Mouse (Mus musculus) C2C12 (cell line): ENCODE data around the gene Ccn1. TPM values are rescaled to one million over a fixed set of nuclear protein-coding genes. Genes with fewer than 3 reads are reported as not detected.

Experiments
- H3K27me3 ChIP-seq: one replicate; pipeline ENCODE4 v1.6.1; 2011; ENCODE audit not compliant: control insufficient read depth, insufficient read depth, insufficient read length
- H3K36me3 ChIP-seq: one replicate; pipeline ENCODE4 v1.6.1; 2011; ENCODE audit not compliant: control insufficient read depth, insufficient read depth
- H3K4me3 ChIP-seq: one replicate; pipeline ENCODE4 v1.5.1; 2011; ENCODE audit warnings: mild to moderate bottlenecking, control low read depth; ENCODE audit not compliant: poor library complexity, insufficient read depth, severe bottlenecking
- H3K79me2 ChIP-seq: one replicate; pipeline ENCODE4 v1.6.1; 2011; ENCODE audit not compliant: control insufficient read depth, insufficient read depth
- H3K79me3 ChIP-seq: one replicate; pipeline ENCODE4 v1.6.1; 2011; ENCODE audit warnings: low read depth, control low read depth
- H3ac ChIP-seq: one replicate; pipeline ENCODE3; 2011; ENCODE audit warnings: low read depth; ENCODE audit not compliant: control insufficient read depth, insufficient read length
- CEBPB ChIP-seq: IDR thresholded peaks from one replicate; pipeline ENCODE4 v1.6.1; 2011; ENCODE audit warnings: low read depth, mild to moderate bottlenecking, control low read depth, moderate library complexity
- CTCF ChIP-seq: IDR thresholded peaks from one replicate; pipeline ENCODE4 v1.5.1; 2011; ENCODE audit not compliant: control insufficient read depth, insufficient read depth, insufficient read length
- FOSL1 ChIP-seq: IDR thresholded peaks from one replicate; pipeline ENCODE4 v1.8.0; 2011; ENCODE audit warnings: mild to moderate bottlenecking, low read length; ENCODE audit not compliant: poor library complexity, insufficient read depth, severe bottlenecking
- MAX ChIP-seq: IDR thresholded peaks from one replicate; pipeline ENCODE4 v1.6.1; 2011; ENCODE audit warnings: mild to moderate bottlenecking, control low read depth
- MYOD1 ChIP-seq: IDR thresholded peaks from one replicate; pipeline ENCODE4 v1.6.1; 2011; ENCODE audit warnings: low read depth; ENCODE audit not compliant: control insufficient read depth, insufficient read length
- MYOG ChIP-seq: IDR thresholded peaks from one replicate; pipeline ENCODE4 v1.6.1; 2011; ENCODE audit not compliant: control insufficient read depth, insufficient read length; ENCODE audit errors: extremely low read depth
- USF1 ChIP-seq: IDR thresholded peaks from one replicate; pipeline ENCODE4 v1.6.1; 2011; ENCODE audit warnings: low read depth, mild to moderate bottlenecking, control low read depth, moderate library complexity
- long read RNA-seq, 2 experiments: library from polyadenylated mRNA; unstranded; transcript quantifications; one replicate each; pipeline ENCODE4 v2.0.0; 2019 to 2020
- polyA plus RNA-seq: library from polyadenylated mRNA; unstranded; fragments of >200 nt; fragmentation: generic; extraction: Trizol; gene quantifications from one replicate; pipeline ENCODE4 v1.2.1, GENCODE M21; 2012; ENCODE audit warnings: missing spikeins

Ccn1 gene
- polyA plus RNA-seq = 280 TPM
- long read RNA-seq, experiment 1, transcript Ccn1-201 (5 exons, 2,019 nt) = major isoform, 215 of 265 reads
- long read RNA-seq, experiment 1, partial matches to known transcripts = 29 of 265 reads
- long read RNA-seq, experiment 1, other reads (novel, unspliced or antisense) = 21 of 265 reads
- long read RNA-seq, experiment 2, transcript Ccn1-201 (5 exons, 2,019 nt) = major isoform, 1,898 of 1,980 reads
- long read RNA-seq, experiment 2, partial matches to known transcripts = 23 of 1,980 reads
- long read RNA-seq, experiment 2, other reads (novel, unspliced or antisense) = 59 of 1,980 reads

DNA sequence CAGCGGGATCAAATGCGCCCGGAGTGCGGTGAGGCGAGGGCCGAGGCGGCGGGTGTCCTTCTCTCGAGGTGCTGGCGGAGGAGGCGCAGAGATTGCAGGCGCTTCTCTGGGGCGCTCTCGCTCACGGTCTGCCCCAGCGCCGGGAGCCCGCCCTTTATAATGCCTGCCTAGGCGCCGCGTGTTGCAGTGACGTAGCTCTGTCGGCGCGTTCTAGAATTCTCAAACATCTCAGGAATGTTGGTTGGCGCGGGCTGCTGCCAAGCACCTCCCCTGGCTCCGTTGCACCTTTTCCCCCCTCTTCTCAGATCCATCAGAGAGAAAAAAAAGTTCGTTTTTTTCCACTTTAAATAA lies at the start of gene Ccn1:
Gene Ccn1 (minus strand): TSS at position 130 of the 351 bp plus-strand sequence.
- Histone ChIP-seq H3K36me3 (peaks cover 35% of the 10 kb centered on the region), H3K79me3 (peaks cover 41% of the 10 kb centered on the region), H3K79me2 (peaks cover 76% of the 10 kb centered on the region), H3K4me3 (peak within 1 kb of the TSS; percentile 97), H3ac (peak within 1 kb of the TSS; percentile 68), H3K27me3 (no peaks in the 10 kb centered on the region)
- TF ChIP-seq MAX = peak; percentile 76
- TF ChIP-seq CTCF = no peak
- no peak for TF ChIP-seq CEBPB
- no peak for TF ChIP-seq MYOG
- peak; percentile 22 for TF ChIP-seq USF1
- TF ChIP-seq FOSL1 = no peak
- no peak for TF ChIP-seq MYOD1

DNA sequence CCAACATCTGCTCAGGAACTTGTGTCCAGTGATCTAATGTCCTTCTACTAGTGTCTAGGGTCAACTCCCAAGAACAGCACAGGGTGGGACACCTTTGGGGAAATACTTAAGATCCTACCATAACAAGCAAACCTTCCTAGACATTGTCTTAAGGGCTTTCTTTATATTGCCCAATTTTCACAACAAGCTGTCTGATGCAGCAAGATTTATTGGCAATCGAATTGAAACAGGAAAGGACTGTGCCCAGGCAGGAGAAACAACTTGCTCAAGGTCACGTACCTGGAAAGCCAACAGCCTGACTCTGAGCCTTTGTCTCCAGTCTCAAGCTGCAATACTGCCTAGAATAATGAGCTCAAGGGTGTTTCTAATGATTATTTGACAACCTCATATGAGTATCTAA lies 43.6 kb upstream of the Ccn1 start:
- Histone ChIP-seq H3K4me3 (no peak overlapping the region), H3K27me3 (no peaks in the 10 kb centered on the region), H3K79me3 (no peaks in the 10 kb centered on the region), H3K36me3 (no peaks in the 10 kb centered on the region), H3ac (no peak overlapping the region), H3K79me2 (no peaks in the 10 kb centered on the region)
- TF ChIP-seq MYOD1 = no peak
- no peak for TF ChIP-seq USF1
- no peak for TF ChIP-seq MAX
- TF ChIP-seq MYOG = no peak
- TF ChIP-seq CTCF = no peak
- TF ChIP-seq FOSL1 = no peak

DNA sequence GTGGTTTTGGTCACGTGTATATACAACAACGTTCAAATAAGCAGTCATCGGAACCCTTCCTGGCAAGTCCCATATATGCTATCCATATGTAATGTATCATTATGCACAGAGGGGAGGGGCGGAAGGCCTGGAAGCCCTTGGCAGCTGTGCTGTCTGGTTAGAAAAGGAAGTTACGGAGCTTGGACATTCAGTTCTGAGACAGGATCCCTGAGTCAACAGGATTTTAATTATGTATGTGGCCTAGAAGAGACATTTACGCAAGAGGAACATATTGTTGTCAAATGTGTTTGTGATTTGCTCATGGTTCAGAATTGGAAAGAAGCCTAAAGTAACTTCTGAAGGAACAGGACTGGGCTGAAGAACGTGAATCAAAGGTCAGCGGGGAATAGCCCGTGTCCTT lies 42.3 kb upstream of the Ccn1 start:
- Histone ChIP-seq H3K79me3 (no peaks in the 10 kb centered on the region), H3K36me3 (no peaks in the 10 kb centered on the region), H3ac (no peak overlapping the region), H3K27me3 (no peaks in the 10 kb centered on the region), H3K4me3 (no peak overlapping the region), H3K79me2 (no peaks in the 10 kb centered on the region)
- TF ChIP-seq MAX = no peak
- TF ChIP-seq MYOD1 = no peak
- no peak for TF ChIP-seq FOSL1
- TF ChIP-seq MYOG = no peak

DNA sequence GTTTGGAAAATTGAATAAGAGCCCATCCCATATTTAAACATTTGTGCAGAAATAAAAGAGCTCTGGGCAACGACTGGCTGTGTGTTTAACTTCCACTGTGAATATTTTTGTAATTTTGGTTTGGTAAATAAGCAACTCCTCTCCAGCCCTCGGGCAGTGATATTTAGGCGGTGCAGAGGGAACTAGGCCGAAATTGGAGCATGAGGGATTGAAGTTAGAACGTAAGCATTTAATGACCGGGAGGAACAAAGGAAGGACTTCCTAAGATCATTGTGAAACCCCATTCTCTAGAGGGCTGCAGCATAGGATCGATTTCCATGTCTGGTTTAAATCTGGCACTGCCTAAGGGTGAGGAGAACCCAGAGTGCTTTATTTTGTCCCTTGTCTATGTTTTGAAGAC lies 41.6 kb upstream of the Ccn1 start:
- TF ChIP-seq CEBPB = no peak
- no peak for TF ChIP-seq USF1
- no peak for TF ChIP-seq MYOG
- no peak for TF ChIP-seq CTCF
- no peak for TF ChIP-seq MYOD1
- TF ChIP-seq FOSL1 = no peak
- no peak for TF ChIP-seq MAX
- H3K79me2 ChIP-seq = no peaks in the 10 kb centered on the region
- no peak overlapping the region for H3ac ChIP-seq
- H3K4me3 ChIP-seq = no peak overlapping the region
- H3K27me3 ChIP-seq = no peaks in the 10 kb centered on the region
- no peaks in the 10 kb centered on the region for H3K36me3 ChIP-seq
- H3K79me3 ChIP-seq = no peaks in the 10 kb centered on the region

DNA sequence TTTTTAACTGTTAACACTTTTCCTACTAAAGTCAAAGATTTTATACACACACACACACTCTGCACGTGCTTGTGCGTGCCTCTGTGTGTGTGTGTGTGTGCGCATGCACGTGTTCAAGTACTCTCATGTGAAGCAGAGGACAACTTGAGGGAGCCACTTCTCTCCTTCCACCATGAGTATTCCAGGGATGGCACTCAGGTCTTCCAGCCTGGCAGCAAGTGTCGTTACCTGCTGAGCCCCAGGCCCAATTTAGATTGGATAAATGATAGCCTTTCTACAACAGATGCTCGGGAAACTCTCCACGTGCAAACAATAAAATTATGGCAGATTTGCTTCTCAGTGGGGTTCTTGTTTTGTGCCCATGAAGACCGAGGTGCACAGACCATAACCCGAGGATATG lies 39.5 kb upstream of the Ccn1 start:
- Histone ChIP-seq H3K36me3 (no peaks in the 10 kb centered on the region), H3ac (no peak overlapping the region), H3K4me3 (no peak overlapping the region), H3K79me3 (no peaks in the 10 kb centered on the region), H3K79me2 (no peaks in the 10 kb centered on the region), H3K27me3 (no peaks in the 10 kb centered on the region)
- no peak for TF ChIP-seq MYOD1
- TF ChIP-seq USF1 = no peak
- no peak for TF ChIP-seq CEBPB
- TF ChIP-seq MYOG = no peak
- TF ChIP-seq CTCF = no peak
- no peak for TF ChIP-seq MAX
- no peak for TF ChIP-seq FOSL1

DNA sequence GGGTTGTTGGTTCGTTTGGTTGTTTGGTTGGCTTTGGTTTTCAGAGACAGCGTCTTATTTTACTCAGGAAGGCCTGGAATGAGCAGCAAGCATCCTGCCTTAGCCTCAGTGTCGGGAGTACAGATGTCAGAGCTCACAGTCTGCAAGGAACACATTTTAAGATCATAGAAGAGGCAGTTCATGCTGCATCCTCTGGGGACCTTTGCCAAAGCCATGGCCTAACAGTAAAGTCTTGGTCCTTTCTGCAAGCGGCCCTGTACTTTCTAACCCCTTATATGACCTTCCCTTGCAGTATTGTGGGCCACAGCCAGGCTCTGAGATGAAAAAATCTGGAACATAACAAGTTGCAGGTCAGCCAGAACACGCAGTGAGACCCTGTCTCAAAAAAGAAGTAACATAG lies 38.1 kb upstream of the Ccn1 start:
- TF ChIP-seq MAX (no peak), CEBPB (no peak), USF1 (no peak), FOSL1 (no peak), MYOG (no peak), CTCF (no peak), MYOD1 (no peak)
- no peak overlapping the region for H3ac ChIP-seq
- no peaks in the 10 kb centered on the region for H3K79me2 ChIP-seq
- no peak overlapping the region for H3K4me3 ChIP-seq
- no peaks in the 10 kb centered on the region for H3K27me3 ChIP-seq
- H3K79me3 ChIP-seq = no peaks in the 10 kb centered on the region
- no peaks in the 10 kb centered on the region for H3K36me3 ChIP-seq
